Mouse (Mus musculus) left cerebral cortex, postnatal 36 days (tissue): ENCODE data around the gene Pds5b. TPM values are rescaled to one million over a fixed set of nuclear protein-coding genes. Genes with fewer than 3 reads are reported as not detected.
"Not testable (repeated sequence)": the region's sequence is repeated elsewhere in the genome, so short reads cannot be mapped to it uniquely, and the experiment has no call there.

Experiments
- DNase-seq, 2 experiments: peaks; one replicate each; pipeline ENCODE4 v3.0.0; 2021 to 2022; ENCODE audit warnings: low spot score in 2 of 2, mixed read lengths in 1 of 2
- intact Hi-C: fragments of 180-260 bp; cut with DNase I; formaldehyde crosslinking; loops from one replicate; pipeline ENCODE4 v1.15.1; 2025
- total RNA-seq, 2 experiments: library from RNA; stranded (reverse); gene quantifications; 2 replicates each; pipeline ENCODE4 v1.2.3; 2021

The Pds5b gene
- total RNA-seq, 2 experiments from 2014 or later, result 71.3 to 82.9 TPM

DNA sequence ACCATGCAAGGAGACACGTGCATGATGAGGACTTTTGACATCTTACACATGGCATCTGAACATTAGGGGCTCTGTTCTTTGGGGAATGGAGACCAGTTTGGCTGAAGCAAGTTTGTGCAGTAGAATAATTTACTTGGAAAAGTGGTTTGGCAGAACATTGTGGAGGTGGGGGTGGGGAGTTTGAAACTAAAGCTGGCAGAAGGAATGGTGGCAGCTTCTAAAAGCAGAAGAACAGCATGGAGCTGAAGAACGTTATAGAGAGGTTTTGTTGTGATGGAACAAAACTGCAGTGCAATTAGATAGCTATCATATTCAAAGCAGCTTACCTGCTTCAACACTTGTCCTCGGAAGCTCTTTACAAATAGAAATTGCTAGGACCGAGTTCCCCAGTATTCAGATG lies 141.9 kb downstream of the Pds5b start:
- intact Hi-C loops, result no loop called here

DNA sequence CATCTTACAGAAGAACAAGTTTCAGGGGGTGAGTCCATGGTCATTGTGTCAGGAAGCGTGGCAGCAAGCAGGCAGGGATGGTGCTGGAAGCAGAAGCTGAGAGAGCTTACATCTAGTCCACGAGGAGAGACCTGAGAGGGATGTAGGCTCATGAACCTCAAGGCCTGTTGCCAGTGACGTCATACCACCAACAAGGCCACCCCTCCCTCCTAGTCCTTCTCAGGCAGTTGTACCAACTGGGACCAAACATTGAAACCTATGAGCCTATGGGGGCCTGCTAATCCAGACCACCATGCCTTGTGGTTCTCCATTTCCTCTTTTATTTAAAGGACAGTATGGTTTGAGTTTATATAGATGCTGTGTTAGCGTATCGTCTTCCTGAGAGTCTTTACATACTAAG lies 143.2 kb downstream of the Pds5b start:
- DNase-seq, result no peak
- intact Hi-C loops, result no loop called here

More for the DNA sequence above, 141.9 kb downstream of the Pds5b start:
- DNase-seq, result peak in 1 of 2 experiments; percentile 7

GRCm38 (mm10) chr5:150818041-150818440 lies 144.5 kb downstream of the Pds5b start:
- DNase-seq, result no peak
- intact Hi-C loops, result no loop called here

GRCm38 (mm10) chr5:150818886-150819285 lies 145.3 kb downstream of the Pds5b start:
- intact Hi-C loops, result no loop called here
- no peak for DNase-seq

- no peak for DNase-seq
- intact Hi-C loops, result no loop called here
Measured at GRCm38 (mm10) chr5:150819520-150819919, 146.0 kb downstream of the Pds5b start.

- DNase-seq, result no peak
- intact Hi-C loops, result no loop called here
Measured at GRCm38 (mm10) chr5:150821152-150821551, 147.6 kb downstream of the Pds5b start.

DNA sequence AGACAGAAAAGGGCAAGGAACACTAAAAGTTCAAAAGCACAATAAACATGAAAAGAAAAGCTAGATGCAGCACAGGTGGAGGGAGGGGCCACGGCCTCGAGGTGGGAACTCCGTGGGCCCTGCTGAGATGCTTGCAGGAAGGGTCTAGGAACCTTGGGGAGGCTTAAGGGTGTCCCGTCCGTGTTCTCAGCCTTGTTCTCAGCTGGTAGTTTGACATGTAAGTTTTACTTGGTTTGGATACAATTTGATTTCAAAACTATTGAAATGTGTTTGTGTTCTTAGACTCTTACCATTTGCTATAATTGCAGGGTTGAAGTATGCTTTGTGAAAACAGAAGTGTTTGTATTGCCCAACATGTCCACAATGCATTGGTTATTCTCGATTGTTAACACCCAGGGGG lies 149.2 kb downstream of the Pds5b start:
- intact Hi-C loops, result no loop called here
- no peak for DNase-seq

- no peak for DNase-seq
- intact Hi-C loops, result no loop called here
Measured at GRCm38 (mm10) chr5:150823361-150823760, 149.8 kb downstream of the Pds5b start.

GRCm38 (mm10) chr5:150829499-150829898 lies 156.0 kb downstream of the Pds5b start:
- intact Hi-C loops, result no loop called here

GRCm38 (mm10) chr5:150830718-150831117 lies 157.2 kb downstream of the Pds5b start:
- intact Hi-C loops, result no loop called here
- DNase-seq, result no peak

More at GRCm38 (mm10) chr5:150829499-150829898, 156.0 kb downstream of the Pds5b start:
- DNase-seq, result no peak

DNA sequence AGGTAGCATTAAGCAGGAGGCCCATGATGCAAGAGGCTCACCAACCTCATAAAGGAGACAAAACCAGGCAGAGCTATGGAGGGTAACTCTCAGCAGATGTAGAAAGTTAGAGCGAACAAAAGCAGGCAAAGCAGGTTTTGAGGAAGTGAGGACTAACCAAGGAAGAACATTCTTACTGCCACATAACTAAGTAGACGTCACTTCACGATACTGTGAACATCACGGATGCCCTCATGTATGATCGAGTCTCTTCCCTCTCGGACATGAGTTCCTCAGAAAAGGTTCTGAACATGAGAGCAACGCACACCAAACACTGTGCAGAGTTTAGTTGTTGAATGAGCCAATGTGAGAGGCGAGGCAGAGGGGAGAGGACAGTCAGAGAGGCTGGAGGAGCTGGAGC lies 163.2 kb downstream of the Pds5b start:
- DNase-seq, result no peak
- intact Hi-C loops, result no loop called here

DNA sequence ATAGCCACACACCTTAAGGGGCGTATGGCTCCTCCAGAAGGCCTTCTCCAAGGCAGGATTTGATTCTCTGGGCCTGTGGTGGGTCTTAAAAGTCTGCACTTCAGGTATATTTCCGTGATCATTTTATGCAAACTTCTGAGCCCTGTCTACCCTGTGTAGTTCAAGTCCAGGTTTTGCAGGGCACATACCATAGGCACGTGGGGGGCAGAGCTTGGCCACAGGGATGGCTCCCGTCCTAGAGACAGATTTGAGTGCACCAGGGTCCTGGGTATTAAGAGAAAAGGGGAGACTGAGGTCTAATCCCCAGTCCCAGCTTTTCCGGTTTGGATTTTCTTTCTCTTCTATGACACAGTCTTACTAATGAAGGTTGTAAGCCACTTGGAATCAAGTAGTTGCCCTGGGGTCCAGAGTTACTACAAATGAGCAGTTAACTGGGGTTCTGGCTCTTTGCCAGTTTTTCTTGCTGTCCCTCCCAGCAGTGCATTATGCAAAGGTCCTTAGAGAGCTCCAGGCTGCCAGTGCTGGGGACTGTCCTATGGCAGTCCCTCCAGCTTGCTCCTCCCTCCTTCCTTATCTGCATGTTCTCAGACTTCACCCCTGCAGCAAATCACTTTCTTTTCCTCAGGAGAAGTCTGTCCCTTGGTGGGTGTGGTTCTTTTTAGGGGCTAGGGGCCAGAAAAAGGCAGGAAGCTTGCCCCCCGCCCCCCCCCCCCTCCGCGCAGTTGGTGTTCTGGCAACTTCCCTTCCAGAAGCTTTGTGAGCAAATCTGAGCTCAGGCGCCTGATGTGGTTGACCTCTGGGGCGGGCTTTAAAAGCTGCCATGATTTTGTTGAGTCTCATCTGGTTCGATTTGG lies 166.4 kb downstream of the Pds5b start:
- DNase-seq, result no peak
- intact Hi-C loops, result no loop called here

DNA sequence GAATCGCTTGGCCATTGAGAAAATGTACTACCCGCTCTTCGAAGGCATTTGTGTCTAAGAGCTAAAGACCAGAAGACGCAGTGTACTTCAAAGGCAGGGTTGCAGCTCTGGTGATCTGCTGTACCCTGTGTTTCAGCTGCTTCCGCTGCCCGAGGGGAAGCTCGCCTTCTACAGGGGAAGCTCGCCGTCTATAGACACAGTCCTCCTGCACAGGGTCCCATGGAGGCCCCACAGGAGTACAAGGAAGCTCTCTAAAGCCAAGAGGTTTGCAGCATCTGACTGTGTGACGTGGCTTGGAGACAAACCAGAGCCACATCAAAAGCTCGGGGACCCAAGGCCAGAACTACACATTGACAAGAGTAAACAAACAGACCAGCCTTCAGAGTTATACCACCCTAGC lies 167.1 kb downstream of the Pds5b start:
- intact Hi-C loops, result no loop called here
- no peak for DNase-seq

DNA sequence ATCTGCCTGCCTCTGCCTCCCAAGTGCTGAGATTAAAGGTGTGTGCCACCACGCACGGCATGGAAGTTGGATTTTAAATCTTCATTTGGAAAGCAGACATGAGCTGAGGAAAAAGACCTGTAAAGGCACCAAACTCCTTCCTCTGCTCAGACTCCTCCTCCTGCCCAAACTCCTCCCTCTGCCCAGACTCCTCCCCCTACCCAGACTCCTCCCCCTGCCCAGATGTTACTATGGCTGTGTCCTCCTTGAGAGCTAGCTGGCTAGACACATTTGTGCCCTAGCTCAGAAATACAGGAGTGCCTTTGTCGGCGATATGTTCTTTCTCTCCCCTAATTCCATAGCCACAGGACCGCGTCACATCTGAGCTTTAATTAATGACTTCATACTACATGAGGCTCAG lies 172.4 kb downstream of the Pds5b start:
- no peak for DNase-seq
- intact Hi-C loops, result no loop called here

DNA sequence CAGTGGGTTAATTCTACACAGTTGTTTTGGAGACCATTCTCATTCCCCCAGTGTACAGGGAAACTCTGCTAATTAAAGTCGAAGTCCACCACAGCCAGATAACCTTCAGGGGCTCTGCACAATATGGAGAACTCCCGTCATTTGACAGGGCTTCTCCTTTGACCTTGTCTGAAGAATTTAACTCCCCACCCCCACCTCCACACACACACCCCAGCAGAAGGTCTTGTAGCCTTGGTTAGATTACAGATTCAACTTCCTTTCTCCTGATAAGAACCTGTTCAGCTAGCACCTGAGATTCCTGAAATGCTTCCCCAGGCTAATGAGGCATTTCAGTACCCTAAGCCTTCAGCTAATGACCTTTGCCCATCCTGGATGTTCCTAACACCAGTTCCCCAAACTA lies 177.3 kb downstream of the Pds5b start:
- DNase-seq, result no peak
- intact Hi-C loops, result no loop called here

DNA sequence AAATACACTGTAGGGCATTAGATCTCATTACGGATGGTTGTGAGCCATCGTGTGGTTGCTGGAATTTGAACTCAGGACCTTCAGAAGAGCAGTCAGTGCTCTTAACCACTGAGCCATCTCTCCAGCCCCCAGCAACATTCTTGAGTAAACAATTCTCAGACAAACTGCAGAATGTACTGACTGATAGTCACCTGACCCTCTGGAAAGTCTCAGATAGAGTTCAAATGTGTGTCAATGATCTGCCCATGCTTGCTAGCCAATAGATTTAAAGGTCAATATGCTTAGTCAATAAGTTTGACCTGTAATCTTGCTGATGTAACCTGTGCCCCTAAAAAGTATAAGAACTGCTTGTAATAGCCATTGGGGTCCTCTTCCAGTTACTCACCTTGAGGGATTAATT lies 178.6 kb downstream of the Pds5b start:
- intact Hi-C loops, DNase-seq: not testable (repeated sequence)

DNA sequence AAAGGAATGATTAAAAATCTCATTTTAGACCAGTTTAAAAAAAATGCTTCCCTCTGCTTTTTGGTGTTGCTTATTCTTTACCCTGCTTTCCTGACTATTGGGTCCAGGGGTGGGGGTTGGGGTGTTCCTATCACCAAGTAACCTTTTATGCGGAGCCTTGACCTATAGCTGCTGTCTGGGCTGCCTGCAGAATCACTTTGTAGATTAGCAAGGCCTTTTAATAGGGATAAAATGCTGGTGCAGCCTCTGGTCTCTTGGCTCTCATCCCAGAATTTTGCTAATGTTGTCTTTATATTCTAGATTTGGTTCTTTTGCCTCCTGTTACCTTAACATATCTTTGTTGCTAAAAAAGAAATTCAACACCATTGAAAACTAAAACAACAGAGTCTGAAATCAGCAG lies 181.0 kb downstream of the Pds5b start:
- DNase-seq, result peak in 1 of 2 experiments; percentile 5
- intact Hi-C loops, result no loop called here

GRCm38 (mm10) chr5:150859642-150860194 lies 186.2 kb downstream of the Pds5b start:
- intact Hi-C loops, result no loop called here
- DNase-seq, result peak; percentile 19 to 42
